Mouse (Mus musculus) embryonic fibroblast, embryonic 13.5 days (primary cell): ENCODE measurements at regions not wholly inside any gene's neighbourhood (a gene's known extent, or its start where the extent isn't known, plus 50 kb on each side); places are given as distances from the start of the nearest gene placed in this dataset.

ENCODE experiments used
- H3K27ac ChIP-seq: 2 replicates; pipeline ENCODE4 v1.5.1; 2012; ENCODE audit warnings: low read length, control low read depth, inconsistent platforms; ENCODE audit not compliant: insufficient read depth
- H3K4me1 ChIP-seq: 2 replicates; pipeline ENCODE4 v1.6.1; 2011; ENCODE audit warnings: low read length; ENCODE audit not compliant: control insufficient read depth, insufficient read depth
- H3K4me3 ChIP-seq: 2 replicates; pipeline ENCODE4 v1.5.1; 2011; ENCODE audit warnings: mild to moderate bottlenecking, control low read depth, low read length; ENCODE audit not compliant: insufficient read depth
- CTCF ChIP-seq: IDR thresholded peaks from 2 replicates; pipeline ENCODE4 v1.5.1; 2011; ENCODE audit warnings: mild to moderate bottlenecking, control low read depth, low read length, moderate library complexity, borderline replicate concordance; ENCODE audit not compliant: insufficient read depth
- POLR2A ChIP-seq: IDR thresholded peaks from 2 replicates; pipeline ENCODE4 v1.6.1; 2011; ENCODE audit warnings: low read depth, mild to moderate bottlenecking, control low read depth, low read length, moderate library complexity

DNA sequence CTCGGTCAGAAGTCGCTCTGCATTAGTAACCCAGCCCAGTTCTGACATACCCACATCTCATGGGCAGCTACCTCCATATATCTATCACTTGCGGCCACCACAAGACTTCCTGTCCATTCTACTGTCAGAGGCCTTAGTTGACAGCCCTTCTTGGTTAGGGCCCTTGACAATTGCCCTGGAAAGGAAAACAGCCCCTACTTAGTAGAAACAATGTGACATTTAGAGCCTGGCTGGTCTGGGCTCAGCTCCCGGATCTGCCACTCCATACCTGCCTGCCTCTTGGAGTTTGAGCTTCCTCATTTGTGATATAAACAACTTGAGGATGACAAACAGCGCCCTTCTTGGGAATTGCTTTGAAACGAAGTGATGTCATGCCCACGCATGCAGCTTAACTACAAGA, 210.5 kb downstream of the 1500009L16Rik start:
- no peak overlapping the region for H3K27ac ChIP-seq
- H3K4me3 ChIP-seq, result no peak overlapping the region
- TF ChIP-seq POLR2A, result no peak
- TF ChIP-seq CTCF, result no peak
- no peaks in the 10 kb centered on the region for H3K4me1 ChIP-seq

- TF ChIP-seq POLR2A, result no peak
- no peak for TF ChIP-seq CTCF
- Histone ChIP-seq H3K4me3 (no peak overlapping the region), H3K27ac (no peak overlapping the region), H3K4me1 (no peaks in the 10 kb centered on the region)
Measured at GRCm38 (mm10) chr10:83934498-83934897, 211.8 kb downstream of the 1500009L16Rik start.

DNA sequence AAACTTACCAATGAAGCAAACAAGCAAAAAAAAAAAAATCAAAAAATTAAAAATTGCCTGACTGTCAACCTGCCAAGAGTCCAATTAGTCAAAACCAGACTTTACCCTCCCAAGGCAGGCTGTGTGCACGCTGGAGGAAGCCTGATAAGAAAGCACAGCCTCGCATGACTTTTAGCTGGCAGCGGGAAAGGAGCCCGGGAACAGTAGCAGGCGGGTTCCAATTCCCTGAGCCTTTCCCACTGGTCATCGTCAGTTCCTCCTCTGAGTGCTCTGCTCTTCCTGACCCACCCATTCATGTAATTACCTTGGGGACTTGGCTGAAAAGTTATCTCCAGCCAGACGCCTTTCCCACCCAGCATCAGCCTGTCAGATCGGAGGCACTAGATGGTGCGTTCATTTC, 214.5 kb downstream of the 1500009L16Rik start:
- no peaks in the 10 kb centered on the region for H3K4me1 ChIP-seq
- H3K27ac ChIP-seq, result no peak overlapping the region
- no peak overlapping the region for H3K4me3 ChIP-seq
- TF ChIP-seq CTCF (no peak), POLR2A (no peak)

- no peaks in the 10 kb centered on the region for H3K4me1 ChIP-seq
- no peak overlapping the region for H3K4me3 ChIP-seq
- no peak for TF ChIP-seq CTCF
- no peak for TF ChIP-seq POLR2A
- no peak overlapping the region for H3K27ac ChIP-seq
Measured at GRCm38 (mm10) chr10:83942101-83942500, 219.4 kb downstream of the 1500009L16Rik start.

GRCm38 (mm10) chr10:83944158-83944557, 221.5 kb downstream of the 1500009L16Rik start:
- TF ChIP-seq CTCF (no peak), POLR2A (no peak)
- no peak overlapping the region for H3K27ac ChIP-seq
- no peaks in the 10 kb centered on the region for H3K4me1 ChIP-seq
- H3K4me3 ChIP-seq, result no peak overlapping the region

DNA sequence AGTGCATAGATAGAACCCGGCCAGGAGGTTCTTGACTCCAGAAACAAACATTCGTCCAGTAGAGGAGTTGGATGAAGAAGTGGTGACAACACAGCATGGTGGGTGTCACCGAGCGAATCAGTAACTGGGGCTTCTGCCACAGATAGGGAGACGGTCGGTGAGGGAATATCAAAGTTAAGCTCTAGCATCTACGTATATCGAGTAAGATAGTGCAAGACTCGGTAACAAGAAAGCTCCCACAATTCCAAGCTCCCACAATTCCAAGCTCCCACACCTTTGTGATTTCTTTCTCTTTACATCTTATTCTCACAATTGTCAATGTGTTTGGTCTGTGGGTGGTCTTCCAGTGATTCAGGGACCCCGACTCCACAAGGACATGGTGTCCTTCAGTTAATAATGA, 222.2 kb downstream of the 1500009L16Rik start:
- no peak overlapping the region for H3K4me3 ChIP-seq
- H3K27ac ChIP-seq, result no peak overlapping the region
- H3K4me1 ChIP-seq, result no peaks in the 10 kb centered on the region
- TF ChIP-seq CTCF, result no peak
- TF ChIP-seq POLR2A, result no peak

DNA sequence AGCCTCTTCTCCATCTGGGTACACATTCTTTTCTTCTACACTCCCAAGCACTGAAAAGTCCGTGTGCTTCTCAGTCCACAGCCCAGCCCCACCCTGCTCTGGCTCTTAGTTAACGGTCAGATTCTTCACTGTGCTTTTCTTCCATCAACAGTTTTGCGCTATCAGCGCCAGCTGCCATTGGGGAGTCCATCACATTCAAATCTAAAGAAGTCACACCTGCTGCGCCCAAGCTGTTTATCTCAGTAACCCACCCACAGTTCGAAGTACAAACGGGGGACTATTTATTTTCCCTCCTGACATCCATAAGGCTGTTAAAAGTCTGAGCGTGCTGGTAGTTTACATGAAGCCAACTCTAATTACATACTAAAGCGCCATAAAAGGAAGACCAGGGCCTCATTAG, 222.8 kb downstream of the 1500009L16Rik start:
- Histone ChIP-seq H3K27ac (no peak overlapping the region), H3K4me1 (no peaks in the 10 kb centered on the region), H3K4me3 (no peak overlapping the region)
- TF ChIP-seq POLR2A, result no peak

GRCm38 (mm10) chr10:83946186-83947176, 223.8 kb downstream of the 1500009L16Rik start:
- Histone ChIP-seq H3K4me3 (no peak overlapping the region), H3K4me1 (no peaks in the 10 kb centered on the region), H3K27ac (no peak overlapping the region)
- no peak for TF ChIP-seq CTCF
- TF ChIP-seq POLR2A, result no peak

GRCm38 (mm10) chr10:83957118-83957759, 234.6 kb downstream of the 1500009L16Rik start:
- H3K4me3 ChIP-seq, result no peak overlapping the region
- no peak overlapping the region for H3K27ac ChIP-seq
- TF ChIP-seq POLR2A (no peak), CTCF (no peak)
- H3K4me1 ChIP-seq, result peaks cover 4% of the 10 kb centered on the region; the same call in 1 of the 2 replicates

DNA sequence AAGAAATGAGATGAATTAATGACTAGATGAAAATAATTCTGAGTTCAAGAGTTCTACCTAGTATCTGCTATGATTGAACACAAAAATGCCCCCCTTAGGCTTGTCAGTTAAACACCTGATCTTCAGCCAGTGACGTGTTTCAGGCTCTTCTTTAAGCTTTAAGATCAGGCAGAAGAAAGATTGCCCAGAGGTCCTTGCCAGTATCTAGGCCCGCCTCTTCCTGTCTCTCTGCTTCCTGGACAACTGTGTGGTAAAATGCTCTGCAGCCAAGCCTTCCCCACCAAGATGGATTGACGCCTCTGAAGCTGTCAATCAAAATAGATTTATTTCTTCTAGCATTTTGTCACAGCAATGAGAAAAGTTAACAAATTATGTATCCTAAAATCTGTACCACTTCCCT, 235.7 kb downstream of the 1500009L16Rik start:
- Histone ChIP-seq H3K4me1 (peaks cover 4% of the 10 kb centered on the region; the same call in 1 of the 2 replicates), H3K27ac (no peak overlapping the region), H3K4me3 (no peak overlapping the region)
- TF ChIP-seq POLR2A, result no peak
